Mouse (Mus musculus): ENCODE data around the gene Hmx2.

- TF ChIP-seq CTCF (IDR thresholded peaks at IDR 0.05; ENCODE audit: control insufficient read depth, insufficient read depth, insufficient replicate concordance, low read depth, low read length): no peak
- no peak for TF ChIP-seq POLR2A (IDR thresholded peaks at IDR 0.05; ENCODE audit: control insufficient read depth, low read depth, low read length)
Measured at GRCm38 (mm10) chr7:131553771-131554175, 5.2 kb downstream of the Hmx2 start.
